Mouse (Mus musculus): ENCODE results near the gene Nudt13. TPM values are rescaled to one million over a fixed set of nuclear protein-coding genes. Genes with fewer than 3 reads are reported as not detected.

The Nudt13 gene
- polyA plus RNA-seq, 1 experiment from 2014 or later: 10.8 TPM

DNA sequence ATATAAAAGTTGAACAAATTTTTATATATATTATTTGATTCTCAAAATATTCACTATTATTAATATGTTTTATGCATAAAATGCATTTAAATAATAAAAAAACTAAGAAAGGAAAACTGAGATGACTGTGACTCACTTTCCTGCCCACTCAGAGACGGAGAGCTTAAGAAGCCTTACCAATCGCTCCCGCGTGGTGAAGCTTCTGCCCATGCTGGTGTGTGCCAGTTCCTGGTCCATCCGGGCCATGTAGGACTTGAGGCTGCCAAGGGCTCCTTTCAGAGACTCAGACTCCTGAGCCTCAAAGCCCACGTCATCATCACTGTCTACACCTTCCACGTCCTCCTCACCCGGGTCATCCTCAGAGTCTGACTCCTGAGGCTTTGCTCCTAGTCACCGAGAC is 29.7 kb downstream of the Nudt13 start:
- no peak overlapping the region for H3K4me3 ChIP-seq (replicated peaks; ENCODE audit: low read length)
- no peak overlapping the region for H3K27ac ChIP-seq
- ATAC-seq (ENCODE audit: low FRiP score): no peak
- H3K27me3 ChIP-seq (ENCODE audit: control insufficient read depth, insufficient read depth, low read length): no peaks in the 10 kb centered on the region
- H3K9ac ChIP-seq: no peak overlapping the region
- DNase-seq (ENCODE audit: low spot score): no peak
- no peaks in the 10 kb centered on the region for H3K4me1 ChIP-seq (replicated peaks; ENCODE audit: control insufficient read depth, insufficient read depth, low read length)
- H3K4me2 ChIP-seq (replicated peaks): no peak overlapping the region
- H3K9me3 ChIP-seq (ENCODE audit: control insufficient read depth, low read length): no peaks in the 10 kb centered on the region
- peaks cover 81% of the 10 kb centered on the region for H3K36me3 ChIP-seq (replicated peaks; ENCODE audit: control insufficient read depth, insufficient read depth)
- WGBS: 95% methylated on average over 9 of the region's 9 CpGs

DNA sequence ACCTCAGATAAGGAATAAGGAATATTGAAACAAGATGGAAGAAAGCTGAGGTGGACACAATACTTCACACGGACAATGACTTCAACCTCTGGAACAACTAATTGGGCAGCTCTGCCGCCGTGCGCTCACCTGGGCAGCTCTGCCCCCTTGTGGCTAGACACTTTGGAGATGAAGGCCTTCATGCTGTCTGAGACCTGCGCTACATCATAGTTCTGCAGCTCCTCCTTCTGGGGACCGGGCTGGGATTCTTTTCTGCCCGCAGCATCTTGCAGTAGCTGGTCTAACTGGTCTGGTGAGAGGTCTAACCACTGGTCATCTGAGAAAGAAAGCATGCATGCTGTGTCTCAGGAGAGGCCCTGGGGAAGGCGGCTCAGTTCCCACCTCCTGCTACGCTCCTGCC is 34.0 kb downstream of the Nudt13 start:
- Histone ChIP-seq H3K36me3 (replicated peaks; ENCODE audit: control insufficient read depth, insufficient read depth) (peaks cover 88% of the 10 kb centered on the region), H3K27ac (no peak overlapping the region), H3K4me3 (replicated peaks; ENCODE audit: low read length) (no peak overlapping the region), H3K9me3 (ENCODE audit: control insufficient read depth, low read length) (no peaks in the 10 kb centered on the region), H3K9ac (no peak overlapping the region), H3K4me2 (replicated peaks) (no peak overlapping the region), H3K4me1 (replicated peaks; ENCODE audit: control insufficient read depth, insufficient read depth, low read length) (no peaks in the 10 kb centered on the region), H3K27me3 (ENCODE audit: control insufficient read depth, insufficient read depth, low read length) (no peaks in the 10 kb centered on the region)
- ATAC-seq (ENCODE audit: low FRiP score): no peak
- no peak for DNase-seq (ENCODE audit: low spot score)
- WGBS: 72% methylated on average over 9 of the region's 9 CpGs

DNA sequence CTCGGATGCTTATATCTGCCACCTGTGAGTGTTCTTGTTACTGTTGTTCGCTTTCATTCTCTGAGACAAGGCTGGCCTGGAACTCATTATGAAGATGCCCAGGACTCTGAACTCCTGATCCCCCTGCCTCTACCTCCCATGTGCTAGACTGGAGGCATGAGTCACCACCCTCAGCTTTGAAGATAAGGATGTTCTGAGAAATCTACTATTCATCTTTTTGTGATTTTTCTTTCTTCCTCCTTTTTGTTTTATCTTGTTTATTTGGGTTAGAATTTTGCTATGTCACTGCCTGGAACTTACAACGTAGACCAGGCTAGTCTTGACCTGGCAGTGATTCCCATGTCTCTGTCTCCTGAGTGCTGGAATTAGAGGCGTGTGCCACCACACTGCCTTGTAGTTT is 36.8 kb downstream of the Nudt13 start:
- Histone ChIP-seq H3K4me2 (replicated peaks) (no peak overlapping the region), H3K9ac (no peak overlapping the region), H3K4me3 (replicated peaks; ENCODE audit: low read length) (no peak overlapping the region), H3K27ac (no peak overlapping the region), H3K4me1 (replicated peaks; ENCODE audit: control insufficient read depth, insufficient read depth, low read length) (no peaks in the 10 kb centered on the region), H3K36me3 (replicated peaks; ENCODE audit: control insufficient read depth, insufficient read depth) (peaks cover 94% of the 10 kb centered on the region), H3K9me3 (ENCODE audit: control insufficient read depth, low read length) (no peaks in the 10 kb centered on the region), H3K27me3 (ENCODE audit: control insufficient read depth, insufficient read depth, low read length) (no peaks in the 10 kb centered on the region)
- ATAC-seq (ENCODE audit: low FRiP score): no peak
- 95% methylated on average over 4 of the region's 4 CpGs for WGBS
- no peak for DNase-seq (ENCODE audit: low spot score)

GRCm38 (mm10) chr14:20339415-20339814 is 44.9 kb downstream of the Nudt13 start:
- Histone ChIP-seq H3K9me3 (ENCODE audit: control insufficient read depth, low read length) (no peaks in the 10 kb centered on the region), H3K4me3 (replicated peaks; ENCODE audit: low read length) (no peak overlapping the region), H3K4me2 (replicated peaks) (no peak overlapping the region), H3K36me3 (replicated peaks; ENCODE audit: control insufficient read depth, insufficient read depth) (peaks cover 60% of the 10 kb centered on the region), H3K27ac (no peak overlapping the region), H3K27me3 (ENCODE audit: control insufficient read depth, insufficient read depth, low read length) (no peaks in the 10 kb centered on the region), H3K9ac (no peak overlapping the region), H3K4me1 (replicated peaks; ENCODE audit: control insufficient read depth, insufficient read depth, low read length) (no peaks in the 10 kb centered on the region)
- 96% methylated on average over 5 of the region's 5 CpGs for WGBS
- no peak for ATAC-seq (ENCODE audit: low FRiP score)
- DNase-seq (ENCODE audit: low spot score): no peak

GRCm38 (mm10) chr14:20340149-20340548 is 45.7 kb downstream of the Nudt13 start:
- no peak overlapping the region for H3K27ac ChIP-seq
- no peaks in the 10 kb centered on the region for H3K4me1 ChIP-seq (replicated peaks; ENCODE audit: control insufficient read depth, insufficient read depth, low read length)
- no peak for DNase-seq (ENCODE audit: low spot score)
- no peaks in the 10 kb centered on the region for H3K9me3 ChIP-seq (ENCODE audit: control insufficient read depth, low read length)
- no peak for ATAC-seq (ENCODE audit: low FRiP score)
- WGBS: 86% methylated on average over 8 of the region's 8 CpGs
- no peak overlapping the region for H3K4me2 ChIP-seq (replicated peaks)
- peaks cover 55% of the 10 kb centered on the region for H3K36me3 ChIP-seq (replicated peaks; ENCODE audit: control insufficient read depth, insufficient read depth)
- H3K4me3 ChIP-seq (replicated peaks; ENCODE audit: low read length): no peak overlapping the region
- no peaks in the 10 kb centered on the region for H3K27me3 ChIP-seq (ENCODE audit: control insufficient read depth, insufficient read depth, low read length)
- H3K9ac ChIP-seq: no peak overlapping the region

DNA sequence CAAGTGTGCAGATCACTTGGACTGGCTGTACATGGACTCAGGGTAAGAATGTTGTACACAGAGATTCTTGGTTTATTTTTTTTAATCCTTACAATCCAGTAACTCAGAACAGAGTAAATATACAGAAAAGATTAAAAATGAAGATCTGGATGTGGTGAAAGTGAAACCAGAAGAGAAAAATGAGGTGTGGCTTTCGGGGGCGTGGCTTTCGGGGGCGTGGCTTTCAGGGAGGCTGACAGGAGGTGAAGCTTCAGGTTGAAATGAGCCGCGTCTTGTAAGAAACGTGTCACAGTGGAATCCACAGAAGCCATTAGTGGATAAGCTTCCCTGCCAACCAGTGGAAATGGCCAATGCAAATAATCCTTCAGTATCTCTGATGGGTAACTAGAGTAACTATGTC is 46.4 kb downstream of the Nudt13 start:
- Histone ChIP-seq H3K27me3 (ENCODE audit: control insufficient read depth, insufficient read depth, low read length) (no peaks in the 10 kb centered on the region), H3K9me3 (ENCODE audit: control insufficient read depth, low read length) (no peaks in the 10 kb centered on the region), H3K27ac (no peak overlapping the region), H3K4me2 (replicated peaks) (no peak overlapping the region), H3K9ac (no peak overlapping the region), H3K4me1 (replicated peaks; ENCODE audit: control insufficient read depth, insufficient read depth, low read length) (no peaks in the 10 kb centered on the region), H3K36me3 (replicated peaks; ENCODE audit: control insufficient read depth, insufficient read depth) (peaks cover 54% of the 10 kb centered on the region), H3K4me3 (replicated peaks; ENCODE audit: low read length) (no peak overlapping the region)
- DNase-seq (ENCODE audit: low spot score) (no peak), ATAC-seq (ENCODE audit: low FRiP score) (no peak)
- WGBS: 87% methylated on average over 7 of the region's 7 CpGs

- Histone ChIP-seq H3K4me2 (replicated peaks) (no peak overlapping the region), H3K9me3 (ENCODE audit: control insufficient read depth, low read length) (no peaks in the 10 kb centered on the region), H3K27me3 (ENCODE audit: control insufficient read depth, insufficient read depth, low read length) (no peaks in the 10 kb centered on the region), H3K9ac (no peak overlapping the region), H3K36me3 (replicated peaks; ENCODE audit: control insufficient read depth, insufficient read depth) (peaks cover 31% of the 10 kb centered on the region), H3K27ac (no peak overlapping the region), H3K4me1 (replicated peaks; ENCODE audit: control insufficient read depth, insufficient read depth, low read length) (peaks cover 20% of the 10 kb centered on the region), H3K4me3 (replicated peaks; ENCODE audit: low read length) (no peak overlapping the region)
- WGBS: 86% methylated on average over 9 of the region's 9 CpGs
- ATAC-seq (ENCODE audit: low FRiP score): no peak
- DNase-seq (ENCODE audit: low spot score): no peak
Measured at GRCm38 (mm10) chr14:20345885-20346284, 51.4 kb downstream of the Nudt13 start.

DNA sequence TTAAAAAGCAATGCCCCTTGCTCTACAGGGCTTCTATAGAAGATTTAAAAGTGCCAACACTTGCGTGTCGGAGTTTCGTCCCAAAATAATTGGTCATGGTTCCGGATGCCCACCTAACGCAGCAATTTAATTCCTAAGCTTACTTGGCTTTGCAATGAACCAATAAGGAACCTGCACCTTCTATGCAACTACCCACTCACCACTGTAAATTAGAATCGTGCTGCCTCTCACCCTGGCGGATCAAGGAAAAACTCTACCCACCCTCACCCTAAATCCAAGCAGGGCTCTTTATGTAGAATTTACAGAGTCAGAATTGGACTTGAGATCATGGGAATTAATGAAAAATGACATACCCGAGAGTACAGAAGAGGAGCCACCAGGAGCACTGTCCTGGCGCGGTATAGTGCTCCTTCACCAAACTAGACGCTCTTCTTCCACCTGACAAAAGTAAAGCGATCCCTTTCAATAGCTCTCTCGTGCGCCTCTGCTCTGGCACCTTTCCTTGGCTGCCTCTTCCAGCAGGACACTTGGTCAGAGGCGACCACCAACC is 53.0 kb downstream of the Nudt13 start:
- ATAC-seq (ENCODE audit: low FRiP score) (peak; percentile 15; the same call in 1 of the 2 replicates), DNase-seq (ENCODE audit: low spot score) (no peak)
- Histone ChIP-seq H3K27ac (peak overlapping the region; percentile 81), H3K36me3 (replicated peaks; ENCODE audit: control insufficient read depth, insufficient read depth) (peaks cover 35% of the 10 kb centered on the region), H3K4me3 (replicated peaks; ENCODE audit: low read length) (peak overlapping the region; percentile 59), H3K9ac (peak overlapping the region; percentile 91), H3K27me3 (ENCODE audit: control insufficient read depth, insufficient read depth, low read length) (no peaks in the 10 kb centered on the region), H3K9me3 (ENCODE audit: control insufficient read depth, low read length) (no peaks in the 10 kb centered on the region), H3K4me1 (replicated peaks; ENCODE audit: control insufficient read depth, insufficient read depth, low read length) (peaks cover 20% of the 10 kb centered on the region), H3K4me2 (replicated peaks) (peak overlapping the region; percentile 81)
- WGBS: 5% methylated on average over 15 of the region's 15 CpGs

DNA sequence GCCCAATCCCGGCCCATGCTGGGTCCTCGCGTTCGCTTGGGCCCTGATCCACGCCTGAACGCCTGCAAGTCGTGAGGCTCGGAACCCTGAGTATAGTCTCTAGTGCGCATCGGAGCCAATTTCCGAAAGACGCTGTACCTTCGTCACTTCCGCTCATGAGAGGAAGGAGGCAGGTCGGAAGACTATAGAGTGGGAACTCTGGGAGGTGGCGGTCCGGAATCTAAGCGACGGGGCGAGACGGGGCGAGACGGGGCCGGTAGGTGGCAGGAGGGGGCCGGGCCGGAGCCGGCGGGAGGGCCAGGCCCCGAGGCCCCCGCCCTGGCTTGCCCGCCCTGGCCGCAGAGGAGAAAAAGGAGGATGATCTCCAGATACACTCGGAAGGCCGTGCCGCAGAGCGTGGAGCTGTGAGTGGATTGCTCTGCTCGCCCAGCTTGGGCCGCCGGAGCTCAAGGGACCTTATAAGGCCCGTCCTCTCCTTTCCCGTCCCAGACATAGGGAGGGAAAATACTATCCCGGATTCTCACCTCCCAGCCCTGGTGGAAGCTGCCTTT is 53.6 kb downstream of the Nudt13 start, which contains the start of the genes Ecd and Fam149b:
Gene Ecd, minus strand, starts transcription at position 131 of the 551 bp plus-strand sequence.
Gene Fam149b, plus strand, starts transcription at position 172 of the 551 bp plus-strand sequence.
- Histone ChIP-seq H3K4me2 (replicated peaks) (peak within 1 kb of the TSS; percentile 81), H3K27ac (peak within 1 kb of the TSS; percentile 90), H3K27me3 (ENCODE audit: control insufficient read depth, insufficient read depth, low read length) (no peaks in the 10 kb centered on the region), H3K9ac (peak within 1 kb of the TSS; percentile 91), H3K4me1 (replicated peaks; ENCODE audit: control insufficient read depth, insufficient read depth, low read length) (peaks cover 20% of the 10 kb centered on the region), H3K36me3 (replicated peaks; ENCODE audit: control insufficient read depth, insufficient read depth) (peaks cover 36% of the 10 kb centered on the region), H3K4me3 (replicated peaks; ENCODE audit: low read length) (peak within 1 kb of the TSS; percentile 59), H3K9me3 (ENCODE audit: control insufficient read depth, low read length) (no peaks in the 10 kb centered on the region)
- DNase-seq (ENCODE audit: low spot score) (peak; percentile 99), ATAC-seq (ENCODE audit: low FRiP score) (peak; percentile 99)
- WGBS: under 1% methylated on average over 33 of the region's 42 CpGs
